Mouse (Mus musculus) v-Abl transformed pro-B cells (cell line): ENCODE measurements around the gene Btbd6.

ENCODE experiments used
- in situ Hi-C, 2 experiments: fragments of 400-800 bp; cut with MboI; formaldehyde crosslinking; loops; one replicate each; pipeline ENCODE4 v1.15.1; 2025; ENCODE audit not compliant: unreplicated experiment in 2 of 2

Gene Btbd6

DNA sequence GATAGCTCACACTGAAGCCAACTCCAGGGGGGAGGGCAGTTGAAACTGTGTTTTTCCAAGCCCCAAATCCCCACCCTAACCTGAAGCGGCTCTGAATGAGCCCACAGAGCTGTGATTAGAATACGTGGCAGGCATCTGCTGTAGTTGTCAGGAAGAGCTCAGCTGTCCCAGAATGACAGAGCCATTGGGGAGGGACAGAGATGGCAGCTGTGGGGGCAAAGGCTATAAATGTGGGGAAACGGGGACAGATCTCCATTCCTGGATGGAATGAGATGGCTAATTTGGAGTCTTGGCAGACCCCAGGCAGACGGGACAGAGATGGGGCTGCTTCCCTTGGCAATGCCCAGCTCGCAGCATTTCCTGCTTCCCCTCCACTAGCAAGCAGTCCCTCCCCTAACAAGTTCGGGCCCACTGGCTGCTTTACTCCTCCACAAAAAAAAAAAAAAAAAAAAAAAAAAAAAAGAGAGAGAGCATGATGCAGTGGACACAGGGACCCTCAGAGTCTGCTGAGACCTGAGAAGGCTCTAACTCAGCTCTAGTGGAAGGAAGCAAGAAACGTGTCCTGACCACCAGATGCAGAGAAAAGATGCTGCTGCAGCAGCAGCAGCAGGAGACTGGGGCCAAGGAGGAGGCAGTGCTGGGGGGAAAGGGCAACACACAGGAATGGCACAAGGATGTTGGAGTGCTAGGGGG lies 25.0 kb upstream of the Btbd6 start:
- in situ Hi-C loops = loop anchor here (5.0 kb wide), 2 partner anchors 51 to 96 kb away; partner anchors contain the start of gene Brf1 (in 1 of the 2)

DNA sequence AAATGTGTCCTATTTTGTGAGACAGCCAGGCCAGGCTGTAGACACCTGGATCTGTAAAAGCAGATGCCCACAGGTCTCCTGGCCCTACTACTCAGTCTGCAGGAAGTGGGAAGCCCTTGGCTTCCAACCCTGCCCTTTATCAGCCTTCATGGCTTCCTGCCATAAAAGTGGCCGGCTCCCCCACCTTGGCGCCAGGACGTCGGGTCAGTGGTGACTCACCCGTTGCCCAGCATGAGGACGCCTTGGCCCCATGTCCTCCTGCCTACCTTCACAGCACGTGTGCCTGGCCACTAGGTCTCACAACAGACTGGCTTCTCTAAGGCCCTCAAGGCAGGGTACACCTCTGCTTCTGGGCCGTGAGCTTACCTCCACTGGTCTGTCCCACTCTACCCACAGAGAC lies 23.8 kb upstream of the Btbd6 start:
- in situ Hi-C loops = loop anchor here (5.0 kb wide), 2 partner anchors 50 to 95 kb away; partner anchors contain the start of gene Brf1 (in 1 of the 2)

DNA sequence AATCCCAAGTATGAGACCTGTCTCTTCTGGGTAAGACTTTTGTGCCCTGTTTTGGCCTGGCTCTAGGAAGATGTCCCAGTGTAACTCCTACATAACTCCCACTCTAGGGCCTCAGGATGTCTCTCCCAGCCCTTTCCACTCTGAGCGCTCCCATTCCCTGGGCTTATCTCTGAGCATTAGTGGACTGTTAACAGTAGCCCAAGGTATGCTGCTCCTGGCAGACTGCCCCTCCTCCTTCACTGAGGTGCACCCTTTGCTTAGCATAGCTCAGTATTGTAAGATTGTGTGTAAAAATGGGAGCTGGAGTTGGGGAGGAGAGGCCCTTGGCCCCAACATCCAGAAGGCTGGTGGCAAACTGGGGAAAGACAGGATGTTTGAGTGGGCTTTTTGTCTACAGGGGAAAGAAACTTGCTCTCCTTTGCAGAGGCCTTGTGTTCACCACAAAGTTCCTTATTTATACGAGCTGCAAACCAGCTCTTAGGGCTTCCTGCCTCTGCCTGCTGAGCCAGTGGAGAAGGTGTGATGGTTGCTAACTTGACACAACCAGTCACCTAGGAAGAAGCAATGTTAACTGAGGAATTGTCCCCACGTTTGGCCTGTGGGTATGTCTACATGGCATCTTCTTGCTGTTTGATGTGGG lies 23.2 kb upstream of the Btbd6 start:
- in situ Hi-C loops = loop anchor here (5.0 kb wide), 2 partner anchors 49 to 94 kb away; partner anchors contain the start of gene Brf1 (in 1 of the 2)

DNA sequence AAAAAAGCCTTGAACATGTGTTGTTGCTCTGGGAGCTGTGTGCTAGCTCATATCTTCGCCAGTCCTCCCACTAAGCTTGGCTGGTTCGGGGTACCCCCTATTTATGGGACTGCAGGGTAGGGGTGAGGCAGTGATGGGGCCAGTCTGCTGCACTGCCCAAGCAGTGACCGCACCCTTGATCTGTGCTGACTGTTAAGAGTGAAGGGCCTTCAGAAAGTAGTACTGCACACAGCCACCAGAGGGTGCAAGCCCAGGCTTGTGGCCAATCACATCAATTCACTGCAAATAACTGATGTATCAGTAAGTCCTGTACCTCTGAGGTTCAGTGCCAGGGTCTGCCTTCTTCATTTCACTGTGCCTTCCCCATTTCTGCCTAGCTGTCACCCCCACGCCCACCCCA lies 20.5 kb upstream of the Btbd6 start:
- in situ Hi-C loops = loop anchor here in 1 of 2 experiments (5.0 kb wide), 1 partner anchor 37 kb away; no protein-coding TSS in a partner anchor

DNA sequence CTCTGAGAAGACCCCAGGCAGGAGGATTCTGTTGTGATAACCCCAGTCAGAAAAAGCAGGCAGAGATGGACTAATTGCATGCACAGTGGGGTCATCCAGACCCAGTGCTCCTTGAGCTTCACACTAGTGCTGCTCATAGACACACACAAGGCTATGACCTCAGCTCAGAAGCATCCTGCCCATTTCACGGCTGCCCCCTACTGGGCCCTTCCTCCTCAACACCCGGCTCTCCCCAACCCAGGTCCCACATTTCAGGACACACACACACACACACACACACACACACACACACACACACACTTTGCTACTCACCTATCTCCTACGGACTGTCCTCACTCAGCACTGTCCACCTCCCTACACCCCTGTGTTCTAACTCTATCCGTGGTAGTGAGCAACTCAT lies 18.0 kb upstream of the Btbd6 start:
- in situ Hi-C loops = loop anchor here in 1 of 2 experiments (5.0 kb wide), 1 partner anchor 34 kb away; no protein-coding TSS in a partner anchor

DNA sequence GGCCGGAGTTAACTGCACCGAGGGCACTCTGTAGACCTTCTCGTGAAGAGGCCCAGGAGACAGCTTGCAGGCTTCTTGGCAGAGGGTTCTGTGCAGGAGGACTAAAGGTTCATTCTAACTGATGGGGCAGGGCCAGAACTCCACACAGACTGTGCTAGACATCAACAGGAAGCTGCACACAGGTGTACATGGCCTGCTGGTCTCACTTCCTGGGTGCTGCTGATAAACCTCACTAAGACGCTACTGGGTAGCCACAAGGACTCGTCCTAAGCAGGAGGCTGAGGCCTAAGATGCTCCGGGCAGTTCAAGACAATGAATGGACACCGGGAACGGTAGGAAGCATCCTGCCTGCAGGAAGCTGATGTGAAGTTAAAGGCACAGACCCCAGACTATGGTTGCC lies 16.9 kb upstream of the Btbd6 start:
- in situ Hi-C loops = loop anchor here in 1 of 2 experiments (5.0 kb wide), 1 partner anchor 33 kb away; no protein-coding TSS in a partner anchor

DNA sequence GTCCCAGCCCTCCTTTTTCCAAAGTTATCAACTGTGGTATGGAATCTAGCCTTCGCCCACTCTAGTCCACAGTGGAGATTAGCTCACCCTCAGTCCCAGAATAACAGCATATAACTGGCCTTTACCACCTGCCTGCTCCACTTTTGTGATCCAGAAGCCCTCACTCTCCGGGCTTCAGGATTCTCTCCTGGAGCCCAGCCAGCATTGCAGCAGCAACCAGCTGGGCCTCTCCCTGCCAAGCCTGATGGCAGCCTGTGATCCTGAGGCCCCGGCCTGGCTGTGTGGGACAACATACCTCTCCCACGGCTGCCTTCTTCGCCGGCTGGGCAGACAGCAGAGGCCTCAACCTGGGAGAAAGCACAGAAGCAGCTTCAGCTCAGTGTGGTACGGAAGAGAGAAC lies 14.9 kb upstream of the Btbd6 start:
- in situ Hi-C loops = no loop called here

DNA sequence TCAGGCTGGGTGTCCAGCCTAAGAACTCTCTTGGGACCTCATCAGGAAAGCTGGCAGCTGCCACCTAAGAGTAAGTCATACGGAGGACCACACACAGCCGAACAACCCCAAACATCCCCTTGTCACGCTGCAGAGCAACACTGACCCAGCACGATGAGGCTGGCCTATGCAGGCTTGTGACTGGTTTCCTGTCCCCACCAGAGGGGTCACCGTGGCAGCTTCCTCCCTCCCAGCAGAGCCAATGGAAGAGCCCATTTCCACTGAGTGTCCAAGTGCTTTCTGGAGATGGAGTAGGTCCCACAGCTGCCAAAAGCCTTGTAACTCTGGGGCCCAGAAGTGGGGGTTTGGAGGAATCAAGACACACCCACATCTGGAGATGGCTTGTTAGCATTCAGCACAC lies 14.4 kb upstream of the Btbd6 start:
- in situ Hi-C loops = no loop called here

DNA sequence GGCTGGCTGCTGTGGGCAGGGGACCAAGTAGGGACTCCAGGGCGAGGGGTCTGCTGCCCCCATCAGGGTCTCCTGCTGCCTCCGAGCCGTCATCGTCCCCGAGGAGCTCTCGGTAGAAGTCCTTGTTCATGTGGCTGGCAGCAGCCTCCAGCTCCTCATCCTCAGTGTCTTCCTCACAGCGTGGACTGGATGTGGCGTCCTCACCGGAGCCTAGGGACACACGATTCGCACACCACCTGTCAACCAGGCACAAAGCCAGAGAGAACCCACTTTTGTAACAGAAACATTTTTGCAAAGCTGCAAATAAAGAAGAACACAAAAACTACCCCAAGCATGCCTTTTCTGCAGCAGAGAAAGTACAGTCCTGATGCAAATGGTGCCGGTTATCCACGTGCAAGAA lies 10.5 kb upstream of the Btbd6 start:
- in situ Hi-C loops = no loop called here

DNA sequence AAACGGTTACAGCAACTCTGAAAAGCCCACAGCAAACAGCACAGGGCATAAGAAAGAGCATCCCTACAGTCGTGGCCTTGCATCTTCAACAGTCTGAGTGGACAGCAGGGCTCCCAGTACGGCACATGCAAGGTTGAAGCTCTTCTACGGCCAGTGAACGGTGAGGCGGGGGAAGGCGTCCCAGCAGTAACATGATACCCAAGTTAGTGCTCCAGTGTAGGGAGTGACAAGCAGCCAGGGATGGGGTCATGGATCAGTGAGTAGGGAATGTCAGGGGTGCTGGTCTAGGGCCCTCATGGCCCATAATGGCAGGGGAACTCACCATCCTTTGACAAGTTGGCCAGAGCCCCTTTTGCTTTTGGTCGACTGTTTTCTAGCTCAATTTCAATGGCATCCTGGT lies 7.3 kb upstream of the Btbd6 start:
- in situ Hi-C loops = no loop called here

DNA sequence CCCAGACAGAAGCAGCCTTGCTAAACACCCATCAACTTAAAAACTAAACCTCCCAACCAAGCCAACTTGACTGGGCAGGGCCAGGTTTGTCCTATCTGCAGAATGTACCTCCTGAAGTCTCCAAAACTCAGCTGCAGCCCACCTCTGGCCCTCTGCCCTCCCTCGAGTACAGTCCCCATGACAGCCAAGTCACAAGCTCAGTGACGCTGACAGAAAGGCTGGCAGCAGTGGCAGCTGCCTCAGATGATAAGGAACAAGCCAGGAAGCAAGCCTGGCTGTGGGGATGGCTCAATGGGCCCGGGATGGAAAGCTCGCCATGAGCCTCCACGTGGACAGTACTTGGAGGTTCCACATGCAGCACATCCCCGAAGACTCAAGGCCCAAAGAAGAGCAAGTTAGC lies 6.7 kb upstream of the Btbd6 start:
- in situ Hi-C loops = no loop called here

DNA sequence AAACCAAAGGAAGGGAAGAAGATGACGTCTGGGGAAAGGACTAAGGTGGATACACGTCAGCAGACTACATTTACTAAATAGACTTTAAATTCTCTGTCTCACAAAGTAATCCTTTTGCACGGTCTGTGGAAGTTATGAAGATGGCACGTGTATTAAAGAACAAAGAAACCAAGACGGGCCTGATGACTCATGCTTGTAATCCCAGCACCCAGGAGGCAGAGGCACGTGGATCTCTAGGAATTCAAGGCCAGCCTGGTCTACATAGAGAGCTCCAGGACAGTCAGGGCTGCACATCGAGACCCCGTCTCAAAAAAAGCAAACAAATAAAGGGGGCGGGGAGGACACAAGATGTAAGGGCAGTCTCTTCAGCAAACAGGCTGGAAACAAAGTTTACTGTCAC lies 1.5 kb upstream of the Btbd6 start:
- in situ Hi-C loops = no loop called here

DNA sequence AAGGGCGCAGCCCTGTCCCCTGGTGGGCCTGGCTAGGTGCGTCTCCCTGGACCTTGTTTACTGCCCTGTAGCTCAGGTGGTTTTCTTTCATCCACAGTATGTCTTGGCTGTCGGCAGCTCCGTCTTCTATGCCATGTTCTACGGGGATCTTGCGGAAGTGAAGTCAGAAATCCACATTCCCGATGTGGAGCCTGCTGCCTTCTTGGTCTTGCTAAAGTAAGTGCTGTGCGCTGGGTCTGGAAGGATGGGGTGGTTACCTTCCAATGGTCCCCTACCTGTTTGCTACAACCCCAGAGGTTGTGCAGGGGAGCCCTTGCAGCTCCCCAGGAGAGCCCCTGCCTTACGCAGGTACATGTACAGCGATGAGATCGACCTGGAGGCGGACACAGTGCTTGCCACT lies 874 bp downstream of the Btbd6 start:
- in situ Hi-C loops = no loop called here

DNA sequence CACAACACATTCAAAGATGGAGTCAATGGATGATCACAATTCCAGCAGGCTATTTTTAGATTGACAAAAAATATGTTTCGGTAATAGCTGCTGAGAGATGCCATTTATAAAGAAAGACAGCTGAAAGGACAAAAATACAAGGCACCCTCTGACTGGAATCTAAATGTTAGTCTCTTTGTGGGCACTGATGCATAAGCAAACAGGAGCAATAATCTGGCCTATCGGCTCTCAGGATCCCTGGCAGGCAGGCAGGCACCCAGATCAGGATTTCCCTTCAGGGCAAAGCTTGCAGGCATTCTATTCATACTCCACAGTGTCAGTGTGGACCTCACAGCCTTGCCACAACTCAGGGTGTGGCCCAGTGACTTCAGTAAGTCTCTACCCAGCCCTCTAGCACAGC lies 5.7 kb downstream of the Btbd6 start:
- in situ Hi-C loops = no loop called here

DNA sequence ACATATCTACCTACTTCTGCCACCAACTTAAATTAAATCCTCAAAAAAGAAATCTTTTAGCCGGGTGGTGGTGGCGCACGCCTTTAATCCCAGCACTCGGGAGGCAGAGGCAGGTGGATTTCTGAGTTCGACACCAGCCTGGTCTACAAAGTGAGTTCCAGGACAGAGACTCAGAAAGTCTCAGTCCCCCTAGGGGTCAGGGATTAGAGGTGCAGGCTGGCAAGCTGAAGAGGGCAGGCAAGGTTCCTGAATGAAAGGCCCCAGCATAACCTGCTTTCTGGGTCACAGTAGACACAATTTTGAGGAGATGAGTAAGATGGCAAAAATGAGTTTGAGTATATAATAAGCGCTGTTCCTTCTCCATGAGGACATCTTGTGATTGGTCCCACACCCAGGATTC lies 9.1 kb downstream of the Btbd6 start:
- in situ Hi-C loops = no loop called here

DNA sequence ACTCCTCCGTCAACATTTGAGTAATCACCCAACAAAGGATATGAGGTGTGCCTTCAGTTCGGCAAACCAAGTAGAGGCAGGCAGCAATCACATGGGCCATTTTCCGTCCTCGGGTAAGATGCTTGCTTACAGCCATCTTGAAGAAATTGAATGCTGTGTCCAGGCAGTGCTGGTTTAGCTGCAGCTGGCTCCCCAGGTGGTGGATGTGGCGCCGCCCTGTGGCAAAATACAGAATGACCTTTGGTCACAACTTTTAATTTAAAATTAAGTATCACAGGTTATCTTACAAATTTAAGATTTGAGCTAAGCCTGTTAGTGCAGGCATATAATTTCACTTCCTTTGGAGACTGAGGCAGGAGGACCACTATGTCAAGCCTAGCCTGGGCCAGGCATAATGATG lies 11.6 kb downstream of the Btbd6 start:
- in situ Hi-C loops = no loop called here

DNA sequence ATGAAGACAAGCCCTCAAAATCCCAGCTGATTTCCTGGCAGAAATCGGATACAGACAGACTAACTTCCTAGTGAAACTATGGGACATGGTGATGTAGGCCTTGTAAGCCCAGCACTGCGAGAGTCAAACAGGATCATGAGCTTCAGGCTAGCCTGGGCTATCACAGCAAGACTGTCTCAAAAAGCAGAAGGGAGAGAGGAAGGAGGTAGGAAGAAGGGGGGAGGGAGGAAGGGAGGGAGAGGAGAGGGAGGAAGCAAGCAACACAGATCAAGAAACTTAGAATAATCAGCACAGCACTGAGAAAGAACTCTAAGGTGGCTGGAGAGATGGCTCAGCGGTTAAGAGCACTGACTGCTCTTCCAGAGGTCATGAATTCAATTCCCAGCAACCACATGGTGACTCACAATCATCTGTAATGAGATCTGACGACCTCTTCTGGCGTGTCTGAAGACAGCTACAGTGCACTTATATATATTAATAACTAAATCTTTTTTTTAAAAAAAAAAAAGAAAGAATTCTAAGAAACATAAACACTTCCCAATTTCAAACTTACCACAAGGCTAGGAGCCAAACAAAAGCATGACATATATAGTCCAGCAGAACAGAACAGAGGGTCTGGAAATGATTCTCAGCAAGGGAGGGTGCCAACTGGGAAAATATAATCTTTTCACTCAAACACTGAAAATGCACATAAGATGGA lies 14.6 kb downstream of the Btbd6 start:
- in situ Hi-C loops = loop anchor here (5.0 to 10.0 kb wide), 2 partner anchors 34 to 246 kb away; no protein-coding TSS in a partner anchor

DNA sequence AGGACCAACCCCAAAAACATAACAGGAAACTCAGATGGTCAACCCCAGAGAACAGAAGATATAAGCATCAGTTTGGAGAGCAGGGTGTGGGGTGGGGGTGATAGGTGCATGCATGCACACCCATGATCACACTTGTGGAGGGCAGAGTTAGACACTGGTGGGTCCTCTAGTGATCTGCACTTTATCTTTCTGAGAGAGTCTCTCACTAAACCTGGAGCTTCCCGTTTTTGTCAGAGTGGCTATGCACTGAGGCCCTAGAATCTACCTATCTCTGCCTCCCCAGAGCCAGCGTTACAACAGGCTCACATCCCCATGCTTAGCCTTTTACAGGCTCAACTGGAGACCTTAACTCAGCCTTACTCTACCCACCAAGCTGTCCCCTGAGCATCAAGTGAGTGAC lies 15.2 kb downstream of the Btbd6 start:
- in situ Hi-C loops = loop anchor here (5.0 to 10.0 kb wide), 2 partner anchors 34 to 247 kb away; no protein-coding TSS in a partner anchor

DNA sequence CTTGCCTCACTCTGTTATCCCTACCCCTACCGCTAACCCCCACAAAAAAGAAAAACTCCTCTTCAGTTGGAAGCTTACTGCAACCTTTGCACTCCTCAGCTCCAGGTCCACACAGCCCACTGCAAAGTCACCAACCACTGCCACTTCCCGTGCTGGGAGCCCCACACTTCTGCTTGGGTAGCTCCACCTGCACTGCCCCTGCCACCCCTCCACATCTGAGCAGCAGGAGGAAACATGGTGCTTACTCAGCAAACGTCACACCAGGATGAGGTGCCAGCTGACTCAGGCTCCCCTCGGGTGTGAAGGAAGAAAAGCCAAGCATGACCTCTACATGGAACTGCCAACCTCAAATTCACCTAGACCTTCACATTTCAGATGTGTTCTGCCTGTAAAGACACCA lies 17.9 kb downstream of the Btbd6 start:
- in situ Hi-C loops = loop anchor here (5.0 to 10.0 kb wide), 2 partner anchors 37 to 249 kb away; no protein-coding TSS in a partner anchor

DNA sequence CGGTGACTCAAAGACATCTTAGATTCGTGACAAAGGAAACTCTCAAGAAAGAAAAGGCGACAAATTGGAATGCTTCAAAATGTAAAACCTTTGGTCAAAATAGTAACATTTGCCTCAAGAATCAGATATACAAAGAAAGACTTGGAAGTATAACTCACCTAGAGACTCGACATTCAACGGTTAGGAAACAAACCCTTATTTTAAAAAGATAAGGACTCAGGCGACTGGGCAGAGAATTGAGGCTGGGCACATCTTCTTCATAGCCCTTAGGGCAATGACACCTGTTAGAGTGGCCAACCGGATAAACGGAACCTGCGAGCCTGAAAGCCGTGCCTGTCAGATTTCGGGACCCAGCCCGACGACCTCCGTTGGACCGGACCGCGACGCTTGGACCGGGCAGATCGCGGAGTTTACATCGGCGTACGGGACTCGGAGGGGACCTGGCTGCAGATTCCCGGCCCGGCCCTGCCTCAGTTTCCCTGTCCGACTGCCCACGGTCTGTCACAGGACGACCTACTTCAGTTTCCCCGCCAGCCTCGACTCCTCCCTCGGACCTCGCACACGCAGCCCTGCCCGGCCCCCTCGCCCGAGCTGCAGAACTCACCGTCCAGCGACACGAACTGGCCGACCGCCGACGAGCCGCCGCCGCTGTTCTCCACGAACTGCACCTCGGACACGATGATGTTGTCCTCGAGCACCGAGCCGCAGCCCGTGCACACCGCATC lies 23.4 kb downstream of the Btbd6 start:
- in situ Hi-C loops = loop anchor here (5.0 to 10.0 kb wide), 5 partner anchors 47 to 255 kb away; partner anchors contain the start of gene Tmem121 (in 1 of the 2)
